Mouse (Mus musculus) heart, embryonic 13.5 days (tissue): ENCODE results near the gene Gse1. TPM values are rescaled to one million over a fixed set of nuclear protein-coding genes. Genes with fewer than 3 reads are reported as not detected.

Experiments
- ATAC-seq: fragments of 200-750 bp; cut with Nextera tagmentation; 2 replicates; pipeline ENCODE4 v1.8.0; 2017; ENCODE audit warnings: moderate TSS enrichment; ENCODE audit not compliant: insufficient number of reproducible peaks, low FRiP score, low TSS enrichment; ENCODE audit errors: extremely low read depth
- H3K27ac ChIP-seq: fragments of 300-500 bp; sonication (generic); replicated peaks from 2 replicates; pipeline ENCODE4 v1.5.1; 2015; ENCODE audit warnings: moderate library complexity, mild to moderate bottlenecking, inconsistent platforms
- H3K27me3 ChIP-seq: fragments of 300-500 bp; sonication (generic); replicated peaks from 2 replicates; pipeline ENCODE4 v1.6.1; 2015; ENCODE audit warnings: mild to moderate bottlenecking, inconsistent platforms
- H3K36me3 ChIP-seq: fragments of 300-500 bp; sonication (generic); 2 replicates; pipeline ENCODE4 v1.6.1; 2015; ENCODE audit warnings: mild to moderate bottlenecking, inconsistent platforms
- H3K4me1 ChIP-seq: fragments of 300-500 bp; sonication (generic); 2 replicates; pipeline ENCODE4 v1.6.1; 2015; ENCODE audit warnings: inconsistent platforms
- H3K4me2 ChIP-seq: fragments of 300-500 bp; sonication (generic); 2 replicates; pipeline ENCODE4 v1.6.1; 2015; ENCODE audit warnings: inconsistent platforms, mild to moderate bottlenecking, moderate library complexity
- H3K4me3 ChIP-seq: fragments of 300-500 bp; sonication (generic); 2 replicates; pipeline ENCODE4 v1.5.1; 2015; ENCODE audit warnings: moderate library complexity, mild to moderate bottlenecking, inconsistent platforms
- H3K9ac ChIP-seq: fragments of 300-500 bp; sonication (generic); 2 replicates; pipeline ENCODE4 v1.6.1; 2015; ENCODE audit warnings: inconsistent platforms, mild to moderate bottlenecking, moderate library complexity
- H3K9me3 ChIP-seq: fragments of 300-500 bp; sonication (generic); 2 replicates; pipeline ENCODE4 v1.6.1; 2016; ENCODE audit warnings: inconsistent platforms
- WGBS: fragments of 180-500 bp; shearing (Covaris S2); methylation state at CpG from one replicate; pipeline ENCODE4 v1.1.7; 2015; ENCODE audit warnings: mixed read lengths; 5-methylcytosine and 5-hydroxymethylcytosine counted together
- polyA plus RNA-seq: library from polyadenylated mRNA; unstranded; fragments of >200 nt; fragmentation: Nextera tagmentation; extraction: Ambion mirVana; gene quantifications from 2 replicates; pipeline ENCODE4 v1.2.1, GENCODE M21; 2015

The Gse1 gene
- polyA plus RNA-seq, 1 experiment from 2014 or later = 8.5 TPM

DNA sequence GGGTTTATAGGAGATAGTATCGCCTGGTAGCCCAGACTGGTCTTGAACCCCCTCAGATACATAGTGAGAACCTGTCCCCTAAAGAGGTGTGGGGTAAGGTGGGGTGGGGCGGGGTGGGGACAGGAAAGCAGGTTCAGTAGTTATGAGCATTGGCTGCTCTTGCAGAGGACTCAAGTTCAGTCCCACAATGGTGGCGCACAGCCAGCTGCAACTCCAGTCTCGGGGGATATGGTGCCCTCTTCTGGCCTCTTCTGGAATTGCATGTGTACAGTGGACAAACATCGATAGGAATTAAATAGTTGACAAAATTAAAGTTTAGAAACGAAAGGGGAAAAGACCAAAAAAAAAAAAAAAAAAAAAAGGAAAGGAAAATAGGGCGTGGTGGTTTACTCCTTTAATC lies 371.2 kb downstream of the Gse1 start:
- ATAC-seq = no peak
- Histone ChIP-seq H3K9ac (no peak overlapping the region), H3K4me1 (peaks cover 8% of the 10 kb centered on the region), H3K4me3 (no peak overlapping the region), H3K27me3 (peaks cover 12% of the 10 kb centered on the region; the same call in 1 of the 2 replicates), H3K36me3 (no peaks in the 10 kb centered on the region), H3K4me2 (no peak overlapping the region), H3K9me3 (no peaks in the 10 kb centered on the region), H3K27ac (no peak overlapping the region)
- 47% methylated on average over 7 of the region's 7 CpGs for WGBS

DNA sequence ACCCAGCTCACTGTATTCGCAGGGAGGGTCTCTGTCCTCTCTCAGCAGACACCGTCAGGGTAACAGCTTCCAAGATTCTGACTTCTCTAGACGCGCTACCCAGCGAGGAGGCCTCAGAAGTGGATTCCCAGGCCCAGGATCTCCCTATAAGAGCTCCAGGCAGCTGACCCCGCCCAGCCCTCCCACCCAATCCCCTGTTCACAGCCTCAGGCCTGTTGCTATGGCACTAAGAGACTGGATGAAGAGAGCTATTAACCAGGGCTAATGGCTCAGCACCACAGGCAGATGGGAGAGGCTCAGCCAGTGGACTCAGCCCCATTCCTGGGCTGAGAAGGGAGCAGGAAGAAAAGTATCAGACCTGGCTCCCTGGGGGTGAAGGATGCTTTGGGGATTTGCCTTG lies 374.4 kb downstream of the Gse1 start:
- no peak for ATAC-seq
- no peaks in the 10 kb centered on the region for H3K9me3 ChIP-seq
- H3K27me3 ChIP-seq = peaks cover 12% of the 10 kb centered on the region; the same call in 1 of the 2 replicates
- no peak overlapping the region for H3K4me3 ChIP-seq
- no peaks in the 10 kb centered on the region for H3K36me3 ChIP-seq
- no peak overlapping the region for H3K9ac ChIP-seq
- peaks cover 10% of the 10 kb centered on the region for H3K4me1 ChIP-seq
- 37% methylated on average over 6 of the region's 6 CpGs for WGBS
- H3K4me2 ChIP-seq = no peak overlapping the region
- no peak overlapping the region for H3K27ac ChIP-seq

DNA sequence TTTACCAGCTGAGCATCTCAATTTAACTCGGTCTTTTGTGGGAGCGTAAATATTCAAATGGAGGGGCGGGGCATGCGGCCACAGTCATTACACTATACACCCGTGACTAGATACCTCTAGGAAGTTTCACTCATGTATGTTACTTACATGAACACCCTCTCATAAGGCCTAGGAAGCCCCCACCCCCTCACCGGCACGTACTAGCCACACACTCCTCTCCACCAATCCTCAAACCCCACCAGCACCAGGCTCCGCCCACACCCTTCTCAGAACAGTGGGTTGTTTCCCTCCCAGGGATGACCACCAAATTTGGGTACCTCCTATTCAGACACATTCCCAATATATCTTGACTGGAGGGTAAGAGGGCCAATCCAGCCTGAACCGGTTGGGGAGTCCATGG lies 379.2 kb downstream of the Gse1 start:
- Histone ChIP-seq H3K9me3 (no peaks in the 10 kb centered on the region), H3K27me3 (peaks cover 5% of the 10 kb centered on the region; the same call in 1 of the 2 replicates), H3K4me3 (no peak overlapping the region), H3K4me1 (peaks cover 3% of the 10 kb centered on the region; the same call in 1 of the 2 replicates), H3K36me3 (no peaks in the 10 kb centered on the region), H3K4me2 (peak overlapping the region; percentile 34; the same call in 1 of the 2 replicates), H3K9ac (no peak overlapping the region), H3K27ac (no peak overlapping the region)
- ATAC-seq = no peak
- 71% methylated on average over 9 of the region's 9 CpGs for WGBS

DNA sequence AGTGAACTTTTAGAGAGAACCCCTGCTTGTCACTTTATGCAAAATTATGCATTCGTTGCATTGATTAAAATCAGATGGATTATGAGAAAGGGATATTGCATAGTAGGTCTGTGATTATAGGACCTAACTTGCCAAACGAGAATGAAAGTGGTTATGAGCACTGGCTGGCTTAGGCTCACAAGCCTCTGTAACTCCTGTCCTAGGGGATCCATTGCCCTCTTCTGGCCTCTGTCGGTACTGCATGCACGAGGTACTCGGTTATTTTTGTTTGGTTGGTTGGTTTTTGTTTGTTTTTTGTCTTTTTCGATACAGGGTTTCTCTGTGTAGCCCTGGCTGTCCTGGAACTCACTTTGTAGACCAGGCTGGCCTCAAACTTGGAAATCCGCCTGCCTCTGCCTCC lies 379.6 kb downstream of the Gse1 start:
- no peak overlapping the region for H3K27ac ChIP-seq
- peaks cover 3% of the 10 kb centered on the region; the same call in 1 of the 2 replicates for H3K4me1 ChIP-seq
- ATAC-seq = no peak
- no peaks in the 10 kb centered on the region for H3K9me3 ChIP-seq
- no peak overlapping the region for H3K9ac ChIP-seq
- no peak overlapping the region for H3K4me3 ChIP-seq
- peak overlapping the region; percentile 34 for H3K4me2 ChIP-seq
- WGBS = 14% methylated on average over 7 of the region's 7 CpGs
- H3K36me3 ChIP-seq = no peaks in the 10 kb centered on the region
- H3K27me3 ChIP-seq = peaks cover 5% of the 10 kb centered on the region; the same call in 1 of the 2 replicates

DNA sequence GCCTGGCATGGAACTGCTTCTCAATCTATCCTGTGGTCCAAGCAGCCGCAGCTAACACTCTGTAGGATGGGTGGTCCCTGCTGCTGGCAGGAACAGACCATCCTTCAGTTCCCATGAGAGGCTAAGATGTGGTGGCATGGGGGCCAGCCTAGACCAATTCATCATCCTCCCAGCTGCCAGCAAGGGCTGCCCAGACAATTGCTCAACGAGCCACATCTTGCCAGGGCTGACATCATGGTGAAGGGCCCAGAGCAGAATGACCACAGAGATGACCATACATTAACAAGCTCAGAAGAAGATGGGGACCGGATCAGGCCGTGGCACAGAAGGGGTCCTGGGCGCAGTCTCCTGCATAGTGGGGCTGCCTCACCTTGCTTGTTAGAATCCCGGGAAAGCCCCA lies 382.6 kb downstream of the Gse1 start:
- H3K4me2 ChIP-seq = no peak overlapping the region
- no peak overlapping the region for H3K4me3 ChIP-seq
- no peaks in the 10 kb centered on the region for H3K9me3 ChIP-seq
- H3K27ac ChIP-seq = no peak overlapping the region
- H3K36me3 ChIP-seq = no peaks in the 10 kb centered on the region
- WGBS = 79% methylated on average over 6 of the region's 6 CpGs
- no peak overlapping the region for H3K9ac ChIP-seq
- no peak for ATAC-seq
- H3K4me1 ChIP-seq = peaks cover 3% of the 10 kb centered on the region
- H3K27me3 ChIP-seq = peaks cover 8% of the 10 kb centered on the region; the same call in 1 of the 2 replicates

DNA sequence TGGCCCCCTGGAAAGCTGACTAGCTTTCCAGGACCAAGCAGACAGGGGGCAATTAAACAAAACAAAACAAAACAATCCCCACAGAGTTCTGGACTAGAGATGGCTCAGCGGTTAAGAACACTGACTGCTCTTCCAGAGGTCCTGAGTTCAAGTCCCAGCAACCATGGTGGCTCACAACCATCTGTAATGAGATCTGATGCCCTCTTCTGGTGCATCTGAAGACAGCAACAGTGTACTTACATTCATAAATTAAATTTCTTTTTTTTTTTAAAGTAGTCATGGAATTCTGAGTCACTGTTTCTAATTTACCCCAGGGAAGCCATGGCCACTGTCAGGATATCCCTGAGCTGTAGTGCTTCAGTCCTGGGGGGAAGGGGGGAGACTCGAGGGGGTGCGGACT lies 386.2 kb downstream of the Gse1 start:
- Histone ChIP-seq H3K4me3 (no peak overlapping the region), H3K9ac (no peak overlapping the region), H3K36me3 (no peaks in the 10 kb centered on the region), H3K4me2 (no peak overlapping the region), H3K9me3 (no peaks in the 10 kb centered on the region), H3K27ac (no peak overlapping the region), H3K27me3 (peaks cover 7% of the 10 kb centered on the region; the same call in 1 of the 2 replicates), H3K4me1 (peaks cover 14% of the 10 kb centered on the region)
- 78% methylated on average over 3 of the region's 3 CpGs for WGBS
- no peak for ATAC-seq

DNA sequence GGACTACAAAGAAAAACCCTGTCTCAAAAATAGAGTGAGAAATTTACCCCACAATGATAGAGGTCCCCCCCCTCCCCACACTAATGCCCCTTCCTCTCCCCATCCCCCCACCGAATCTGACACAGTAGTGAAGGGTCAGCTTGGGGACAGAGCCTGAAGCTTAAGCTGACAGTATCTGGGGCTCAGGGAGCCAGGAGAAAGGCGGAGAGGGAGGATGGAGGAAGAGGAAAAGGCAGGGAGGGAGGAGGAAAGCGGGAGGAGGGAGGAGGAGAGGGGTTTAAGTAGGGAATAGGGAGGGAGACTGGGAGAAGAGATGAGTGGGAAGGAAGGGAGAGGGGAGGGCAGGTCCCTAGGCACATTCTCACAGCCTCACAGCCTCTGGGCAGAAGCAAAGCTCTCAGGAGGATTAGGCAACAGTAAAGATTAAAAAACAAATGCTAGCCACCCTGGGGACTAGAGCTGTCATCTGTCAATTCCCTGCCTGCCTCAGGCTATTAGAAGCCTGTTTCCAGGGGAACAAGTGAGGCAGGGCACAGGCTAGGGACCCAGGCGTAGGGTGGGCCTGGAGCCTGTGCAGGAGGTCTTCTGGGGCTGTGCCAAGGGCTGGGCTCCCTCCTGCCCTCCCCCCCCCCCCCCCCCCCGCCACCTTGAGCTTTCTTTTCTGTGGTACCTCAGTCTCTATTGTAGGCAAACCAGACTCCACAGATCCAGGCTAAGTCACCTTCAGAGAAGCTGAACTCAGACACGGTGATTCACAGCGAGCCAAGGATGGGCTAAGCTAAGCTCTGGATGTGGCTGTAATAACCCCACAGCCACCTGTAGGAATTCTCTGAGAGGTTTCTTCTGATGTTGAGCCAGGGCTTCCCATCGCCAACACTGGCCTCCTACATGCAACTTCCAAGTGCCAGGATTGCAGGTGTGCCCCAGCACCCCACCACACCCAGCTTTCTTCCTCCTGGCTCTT lies 388.7 kb downstream of the Gse1 start:
- Histone ChIP-seq H3K4me1 (peaks cover 31% of the 10 kb centered on the region), H3K4me3 (no peak overlapping the region), H3K27me3 (0 out of 2 replicates have a peak, but pooled peaks cover 3% of the 10 kb centered on the region), H3K27ac (no peak overlapping the region; the same call in 1 of the 2 replicates), H3K9ac (peak overlapping the region; percentile 50), H3K9me3 (no peaks in the 10 kb centered on the region), H3K36me3 (no peaks in the 10 kb centered on the region), H3K4me2 (no peak overlapping the region)
- no peak for ATAC-seq
- WGBS = 40% methylated on average over 7 of the region's 8 CpGs

DNA sequence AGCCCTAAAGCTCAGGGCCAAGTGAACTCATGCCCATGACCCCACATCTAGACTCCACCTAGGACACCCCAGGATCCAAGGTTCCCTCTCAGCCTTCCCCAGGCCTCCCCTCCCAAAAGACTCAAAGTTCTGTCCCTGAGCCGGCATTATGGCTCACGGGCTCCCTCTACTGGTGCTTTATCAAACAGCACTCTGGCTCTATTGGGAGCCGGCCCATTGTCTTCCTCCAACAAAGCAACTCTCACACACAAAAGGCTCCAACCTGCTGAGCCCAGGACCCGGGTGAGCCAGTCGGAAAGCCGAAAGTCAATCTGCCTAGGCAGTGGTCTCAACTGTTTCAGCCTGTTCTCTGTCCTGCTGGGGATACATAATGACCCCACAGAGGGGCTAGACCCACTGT lies 389.9 kb downstream of the Gse1 start:
- ATAC-seq = no peak
- no peak overlapping the region for H3K4me3 ChIP-seq
- H3K9ac ChIP-seq = peak overlapping the region; percentile 21; the same call in 1 of the 2 replicates
- no peaks in the 10 kb centered on the region for H3K36me3 ChIP-seq
- under 1% methylated on average over 6 of the region's 6 CpGs for WGBS
- no peak overlapping the region for H3K27ac ChIP-seq
- H3K4me1 ChIP-seq = peaks cover 35% of the 10 kb centered on the region
- H3K9me3 ChIP-seq = no peaks in the 10 kb centered on the region
- H3K4me2 ChIP-seq = no peak overlapping the region
- 0 out of 2 replicates have a peak, but pooled peaks cover 3% of the 10 kb centered on the region for H3K27me3 ChIP-seq

DNA sequence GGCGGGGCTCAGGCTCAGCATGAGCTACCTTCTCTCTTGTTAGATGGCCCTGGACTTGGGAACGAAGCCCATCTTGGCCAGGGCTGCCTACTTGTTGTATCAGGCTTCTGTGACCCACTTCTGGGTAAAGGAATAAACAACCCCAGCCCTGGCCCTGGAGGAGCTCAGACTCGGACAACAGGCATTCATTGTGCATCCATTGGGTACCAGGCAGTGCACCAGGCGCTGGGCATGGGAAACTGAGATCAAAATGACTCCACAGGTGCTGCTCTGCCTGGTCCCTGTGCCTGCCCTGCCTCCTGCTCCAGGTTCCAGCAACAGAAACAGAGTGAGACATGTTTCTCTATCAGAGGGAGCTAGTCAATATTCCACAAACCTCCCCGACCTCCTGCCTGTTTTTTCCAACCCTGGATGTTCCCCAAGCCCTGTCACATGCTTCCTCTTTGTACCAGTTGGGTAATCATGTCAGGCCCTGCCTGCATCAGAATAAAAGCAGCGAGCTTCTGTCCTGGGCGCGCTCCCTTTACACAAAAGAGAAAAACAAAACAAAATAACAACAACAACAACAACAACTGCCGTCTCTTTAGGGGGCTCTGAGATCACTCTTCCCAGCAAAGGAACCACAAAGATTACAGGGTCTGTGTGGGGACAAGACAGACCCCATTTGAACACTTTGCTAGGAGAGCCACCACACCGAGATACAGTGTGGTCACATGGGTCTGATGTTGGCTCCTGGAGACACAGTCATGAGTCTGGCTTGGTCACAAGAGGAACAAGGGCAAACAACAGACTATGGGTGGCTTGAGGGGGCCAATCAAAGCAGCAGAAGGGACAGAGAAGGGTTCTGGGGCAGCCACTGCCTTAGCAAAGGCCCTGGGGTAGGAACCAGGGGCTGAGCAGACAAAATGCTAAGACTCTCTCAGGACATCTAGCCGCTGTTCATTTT lies 391.3 kb downstream of the Gse1 start:
- 73% methylated on average over 11 of the region's 11 CpGs for WGBS
- H3K27me3 ChIP-seq = no peaks in the 10 kb centered on the region
- H3K27ac ChIP-seq = no peak overlapping the region
- H3K36me3 ChIP-seq = no peaks in the 10 kb centered on the region
- no peaks in the 10 kb centered on the region for H3K9me3 ChIP-seq
- H3K9ac ChIP-seq = peak overlapping the region; percentile 47
- H3K4me3 ChIP-seq = no peak overlapping the region
- no peak for ATAC-seq
- no peak overlapping the region for H3K4me2 ChIP-seq
- H3K4me1 ChIP-seq = peaks cover 44% of the 10 kb centered on the region

DNA sequence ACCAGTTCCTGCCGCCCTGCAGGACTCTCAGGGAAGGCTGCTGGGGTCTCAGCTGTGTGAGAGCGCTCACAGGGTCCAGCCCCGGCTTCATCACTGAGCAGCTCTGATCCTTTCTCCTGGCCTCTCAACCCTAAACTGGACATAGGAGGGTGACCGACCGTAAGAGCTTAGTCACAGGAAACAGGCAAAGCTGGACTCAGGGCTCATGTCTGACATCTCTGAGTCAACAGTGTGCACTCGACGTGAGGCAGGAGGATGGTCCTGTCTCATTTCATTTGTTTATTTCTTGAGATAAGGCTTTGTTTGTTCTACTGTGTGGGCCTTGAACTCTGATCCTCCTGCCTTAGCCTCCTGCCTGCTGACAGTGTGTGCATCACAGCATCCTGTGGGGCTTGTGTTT lies 392.2 kb downstream of the Gse1 start:
- Histone ChIP-seq H3K9ac (no peak overlapping the region; the same call in 1 of the 2 replicates), H3K9me3 (no peaks in the 10 kb centered on the region), H3K4me2 (no peak overlapping the region), H3K36me3 (no peaks in the 10 kb centered on the region), H3K4me1 (peaks cover 44% of the 10 kb centered on the region), H3K27me3 (no peaks in the 10 kb centered on the region), H3K4me3 (no peak overlapping the region), H3K27ac (no peak overlapping the region)
- 45% methylated on average over 7 of the region's 7 CpGs for WGBS
- ATAC-seq = no peak

DNA sequence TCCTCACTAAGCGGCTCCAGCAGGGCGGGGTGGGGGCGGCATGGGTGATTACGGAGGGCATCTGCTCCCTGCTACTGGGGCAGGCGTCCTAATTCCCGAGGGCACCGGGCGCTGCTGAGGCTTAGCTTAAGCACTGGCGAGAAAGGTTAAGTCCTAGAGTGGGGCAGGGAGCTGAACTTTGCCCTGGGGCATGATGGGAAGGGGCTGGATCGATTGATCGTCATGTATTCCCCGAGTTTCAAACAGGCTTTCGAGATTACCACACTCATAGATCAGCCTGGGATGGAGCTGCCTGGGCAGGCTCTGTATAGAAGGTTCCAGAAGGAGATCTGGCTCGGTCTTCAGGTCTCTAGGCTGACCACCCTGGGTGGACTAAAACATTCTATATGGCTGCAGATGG lies 393.9 kb downstream of the Gse1 start:
- Histone ChIP-seq H3K27me3 (no peaks in the 10 kb centered on the region), H3K9me3 (no peaks in the 10 kb centered on the region), H3K27ac (0 out of 2 replicates have a peak overlapping the region, but pooled peaks have one; percentile 24), H3K4me1 (peaks cover 36% of the 10 kb centered on the region), H3K36me3 (no peaks in the 10 kb centered on the region), H3K4me3 (no peak overlapping the region), H3K4me2 (peak overlapping the region; percentile 31; the same call in 1 of the 2 replicates), H3K9ac (peak overlapping the region; percentile 50; the same call in 1 of the 2 replicates)
- no peak for ATAC-seq
- 52% methylated on average over 14 of the region's 14 CpGs for WGBS
